Mouse (Mus musculus): ENCODE measurements at regions not wholly inside any gene's neighbourhood (a gene's known extent, or its start where the extent isn't known, plus 50 kb on each side); places are given as distances from the start of the nearest gene placed in this dataset.

- H3K4me1 ChIP-seq (ENCODE audit: insufficient read depth, low read length): peaks cover 12% of the 10 kb centered on the region
- ATAC-seq (ENCODE audit: low FRiP score, low TSS enrichment): no peak
- no peaks in the 10 kb centered on the region for H3K36me3 ChIP-seq (ENCODE audit: insufficient read depth, low read length)
- 90% methylated on average over 6 of the region's 6 CpGs for WGBS
- no peak overlapping the region for H3K27ac ChIP-seq (ENCODE audit: low read length)
- no peak overlapping the region for H3K4me3 ChIP-seq (ENCODE audit: low read length)
- H3K9ac ChIP-seq (replicated peaks; ENCODE audit: low read length): no peak overlapping the region
- H3K27me3 ChIP-seq (ENCODE audit: insufficient read depth, low read length): no peaks in the 10 kb centered on the region
- no peaks in the 10 kb centered on the region for H3K9me3 ChIP-seq (ENCODE audit: low read length)
- H3K4me2 ChIP-seq (replicated peaks; ENCODE audit: low read depth, low read length): no peak overlapping the region
These were observed 227.5 kb upstream of the Cxcr4 start for GRCm38 (mm10) chr1:128819611-128820010.

GRCm38 (mm10) chr1:128813379-128813778, 221.3 kb upstream of the Cxcr4 start:
- Histone ChIP-seq H3K36me3 (ENCODE audit: insufficient read depth, low read length) (no peaks in the 10 kb centered on the region), H3K4me1 (ENCODE audit: insufficient read depth, low read length) (no peaks in the 10 kb centered on the region), H3K27ac (ENCODE audit: low read length) (no peak overlapping the region), H3K4me3 (ENCODE audit: low read length) (no peak overlapping the region), H3K4me2 (replicated peaks; ENCODE audit: low read depth, low read length) (no peak overlapping the region), H3K27me3 (ENCODE audit: insufficient read depth, low read length) (no peaks in the 10 kb centered on the region), H3K9me3 (ENCODE audit: low read length) (no peaks in the 10 kb centered on the region), H3K9ac (replicated peaks; ENCODE audit: low read length) (no peak overlapping the region)
- ATAC-seq (ENCODE audit: low FRiP score, low TSS enrichment): no peak
- WGBS: 79% methylated on average over 5 of the region's 5 CpGs

DNA sequence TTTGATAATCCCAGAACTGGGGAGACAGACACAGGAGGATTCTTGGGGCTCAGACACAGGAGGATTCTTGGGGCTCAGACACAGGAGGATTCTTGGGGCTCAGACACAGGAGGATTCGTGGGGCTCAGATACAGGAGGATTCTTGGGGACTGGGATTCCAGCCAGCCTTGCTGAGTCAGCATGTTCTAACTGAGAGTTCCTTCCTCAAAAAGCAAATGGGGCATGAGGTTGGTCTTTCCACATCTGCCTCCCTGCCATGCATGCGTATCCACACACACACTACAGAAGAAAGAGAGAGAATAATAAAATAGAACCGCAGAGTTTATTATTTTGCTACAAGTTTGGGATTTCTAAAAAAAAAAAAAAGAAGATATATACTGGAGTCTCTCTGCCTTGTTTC, 218.8 kb upstream of the Cxcr4 start:
- ATAC-seq (ENCODE audit: low FRiP score, low TSS enrichment): no peak
- Histone ChIP-seq H3K9me3 (ENCODE audit: low read length) (no peaks in the 10 kb centered on the region), H3K27ac (ENCODE audit: low read length) (no peak overlapping the region), H3K4me1 (ENCODE audit: insufficient read depth, low read length) (peaks cover 10% of the 10 kb centered on the region), H3K27me3 (ENCODE audit: insufficient read depth, low read length) (no peaks in the 10 kb centered on the region), H3K4me3 (ENCODE audit: low read length) (no peak overlapping the region), H3K9ac (replicated peaks; ENCODE audit: low read length) (no peak overlapping the region), H3K4me2 (replicated peaks; ENCODE audit: low read depth, low read length) (no peak overlapping the region), H3K36me3 (ENCODE audit: insufficient read depth, low read length) (no peaks in the 10 kb centered on the region)
- WGBS: 79% methylated on average over 3 of the region's 3 CpGs

DNA sequence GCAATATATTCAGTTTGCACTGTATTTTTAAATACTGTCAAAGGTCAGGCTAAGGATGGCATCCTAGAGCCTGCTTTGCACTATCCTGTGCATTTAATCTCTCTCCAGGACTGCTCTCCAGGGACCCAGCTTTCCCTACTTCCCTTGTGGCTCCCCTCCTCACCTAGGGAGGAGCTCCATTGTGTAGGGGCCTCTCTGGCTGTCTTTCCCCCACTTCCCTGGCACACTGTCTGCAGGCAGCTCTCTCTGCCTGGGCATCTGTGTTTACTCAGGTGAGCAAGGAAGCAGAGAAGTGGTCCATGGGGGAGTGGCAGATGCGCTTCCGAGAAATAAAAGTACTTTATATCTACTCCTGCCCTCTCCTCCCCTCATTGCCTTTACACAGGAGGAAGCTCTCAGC, 218.0 kb upstream of the Cxcr4 start:
- H3K4me2 ChIP-seq (replicated peaks; ENCODE audit: low read depth, low read length): no peak overlapping the region

DNA sequence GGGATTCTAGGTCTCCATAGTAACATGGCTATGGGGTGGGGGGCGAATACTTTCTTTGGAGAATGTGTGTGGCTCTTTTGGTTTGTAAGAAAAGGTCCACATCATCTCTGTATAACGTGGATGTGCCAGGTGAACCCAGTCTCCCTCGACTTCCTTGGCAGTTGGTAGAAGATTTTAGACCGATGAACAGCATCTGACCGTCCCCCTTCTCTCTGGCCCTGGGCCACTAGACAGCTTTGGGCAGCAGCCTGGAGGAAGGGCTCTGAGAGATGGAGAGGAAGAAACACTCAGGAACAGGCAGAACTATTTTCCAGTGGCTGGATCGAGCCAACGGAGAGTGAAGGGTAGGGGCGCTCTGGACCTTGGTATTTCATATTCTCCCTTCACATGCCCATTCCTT, 217.5 kb upstream of the Cxcr4 start:
- Histone ChIP-seq H3K9me3 (ENCODE audit: low read length) (no peaks in the 10 kb centered on the region), H3K4me3 (ENCODE audit: low read length) (no peak overlapping the region), H3K9ac (replicated peaks; ENCODE audit: low read length) (no peak overlapping the region), H3K27me3 (ENCODE audit: insufficient read depth, low read length) (no peaks in the 10 kb centered on the region), H3K27ac (ENCODE audit: low read length) (no peak overlapping the region), H3K4me1 (ENCODE audit: insufficient read depth, low read length) (peaks cover 17% of the 10 kb centered on the region), H3K36me3 (ENCODE audit: insufficient read depth, low read length) (no peaks in the 10 kb centered on the region), H3K4me2 (replicated peaks; ENCODE audit: low read depth, low read length) (no peak overlapping the region)
- WGBS: 87% methylated on average over 8 of the region's 8 CpGs
- ATAC-seq (ENCODE audit: low FRiP score, low TSS enrichment): no peak

More for the DNA sequence above, 218.0 kb upstream of the Cxcr4 start:
- Histone ChIP-seq H3K9me3 (ENCODE audit: low read length) (no peaks in the 10 kb centered on the region), H3K27me3 (ENCODE audit: insufficient read depth, low read length) (no peaks in the 10 kb centered on the region), H3K36me3 (ENCODE audit: insufficient read depth, low read length) (no peaks in the 10 kb centered on the region), H3K4me3 (ENCODE audit: low read length) (no peak overlapping the region), H3K4me1 (ENCODE audit: insufficient read depth, low read length) (peaks cover 15% of the 10 kb centered on the region), H3K9ac (replicated peaks; ENCODE audit: low read length) (no peak overlapping the region), H3K27ac (ENCODE audit: low read length) (no peak overlapping the region)
- 37% methylated on average over 2 of the region's 2 CpGs for WGBS
- peak; percentile 42; the same call in 1 of the 2 replicates for ATAC-seq (ENCODE audit: low FRiP score, low TSS enrichment)

GRCm38 (mm10) chr1:128808599-128808998, 216.5 kb upstream of the Cxcr4 start:
- H3K4me2 ChIP-seq (replicated peaks; ENCODE audit: low read depth, low read length): no peak overlapping the region
- no peak for ATAC-seq (ENCODE audit: low FRiP score, low TSS enrichment)
- H3K27ac ChIP-seq (ENCODE audit: low read length): no peak overlapping the region
- H3K36me3 ChIP-seq (ENCODE audit: insufficient read depth, low read length): no peaks in the 10 kb centered on the region
- no peaks in the 10 kb centered on the region for H3K9me3 ChIP-seq (ENCODE audit: low read length)
- H3K9ac ChIP-seq (replicated peaks; ENCODE audit: low read length): no peak overlapping the region
- H3K4me3 ChIP-seq (ENCODE audit: low read length): no peak overlapping the region
- no peaks in the 10 kb centered on the region for H3K27me3 ChIP-seq (ENCODE audit: insufficient read depth, low read length)
- WGBS: 61% methylated on average over 5 of the region's 5 CpGs
- peaks cover 17% of the 10 kb centered on the region for H3K4me1 ChIP-seq (ENCODE audit: insufficient read depth, low read length)

DNA sequence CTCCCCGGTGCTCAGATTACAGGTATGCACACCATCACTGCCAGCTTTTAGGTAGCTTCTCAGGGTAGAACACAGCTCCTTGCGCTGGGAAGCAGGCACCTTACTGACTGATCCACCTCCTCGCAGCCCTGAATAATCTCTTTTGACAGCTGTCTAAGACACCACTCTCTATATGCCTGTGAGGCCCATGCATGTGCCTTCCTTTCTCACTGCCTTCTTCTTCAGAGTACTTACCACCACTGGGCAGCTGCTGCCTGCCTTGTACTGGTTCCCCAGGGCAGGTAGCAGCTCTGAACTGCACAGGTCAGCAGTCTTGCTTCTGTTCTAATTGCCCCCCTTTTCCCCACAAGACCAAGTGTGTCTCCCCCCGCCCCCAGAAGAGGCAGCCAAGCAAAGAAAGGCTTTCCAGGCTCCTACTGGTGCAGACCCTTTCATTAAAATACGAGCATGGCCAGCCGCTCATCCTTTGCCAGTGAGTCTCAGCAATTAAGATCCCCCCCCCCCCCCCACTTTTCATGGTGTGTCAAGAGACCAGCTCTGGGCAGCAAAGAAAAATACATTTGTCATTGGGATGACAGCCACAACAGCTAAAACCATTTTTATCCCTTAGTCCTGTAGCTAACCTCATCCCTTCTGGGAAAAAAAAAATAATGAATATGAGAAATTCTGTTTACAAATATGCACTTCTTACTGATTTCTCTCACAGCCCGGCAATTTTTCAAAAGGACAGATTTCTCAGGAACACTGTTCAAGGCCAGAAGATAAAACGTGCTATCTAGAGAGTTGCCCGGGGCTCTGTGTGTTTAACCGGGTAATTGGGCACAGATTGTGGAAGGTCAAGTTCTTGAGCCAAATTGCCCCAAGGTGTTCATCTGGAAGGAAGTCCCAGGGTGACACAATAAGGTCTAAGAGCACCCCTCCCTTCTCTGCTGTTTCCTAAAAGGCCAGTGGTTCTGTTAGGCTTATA, 213.9 kb upstream of the Cxcr4 start:
- Histone ChIP-seq H3K9me3 (ENCODE audit: low read length) (no peaks in the 10 kb centered on the region), H3K4me3 (ENCODE audit: low read length) (no peak overlapping the region), H3K36me3 (ENCODE audit: insufficient read depth, low read length) (no peaks in the 10 kb centered on the region), H3K4me2 (replicated peaks; ENCODE audit: low read depth, low read length) (no peak overlapping the region), H3K27ac (ENCODE audit: low read length) (no peak overlapping the region), H3K4me1 (ENCODE audit: insufficient read depth, low read length) (peaks cover 17% of the 10 kb centered on the region), H3K9ac (replicated peaks; ENCODE audit: low read length) (no peak overlapping the region), H3K27me3 (ENCODE audit: insufficient read depth, low read length) (0 out of 2 replicates have a peak, but pooled peaks cover 5% of the 10 kb centered on the region)
- ATAC-seq (ENCODE audit: low FRiP score, low TSS enrichment): no peak
- 30% methylated on average over 10 of the region's 10 CpGs for WGBS

GRCm38 (mm10) chr1:128803433-128804060, 211.5 kb upstream of the Cxcr4 start:
- H3K9me3 ChIP-seq (ENCODE audit: low read length): no peaks in the 10 kb centered on the region
- no peak overlapping the region for H3K4me3 ChIP-seq (ENCODE audit: low read length)
- no peaks in the 10 kb centered on the region for H3K36me3 ChIP-seq (ENCODE audit: insufficient read depth, low read length)
- no peak overlapping the region; the same call in 1 of the 2 replicates for H3K9ac ChIP-seq (replicated peaks; ENCODE audit: low read length)
- no peak overlapping the region for H3K4me2 ChIP-seq (replicated peaks; ENCODE audit: low read depth, low read length)
- H3K27ac ChIP-seq (ENCODE audit: low read length): peak overlapping the region; percentile 40
- peaks cover 17% of the 10 kb centered on the region for H3K4me1 ChIP-seq (ENCODE audit: insufficient read depth, low read length)
- WGBS: 38% methylated on average over 9 of the region's 9 CpGs
- 0 out of 2 replicates have a peak, but pooled peaks cover 5% of the 10 kb centered on the region for H3K27me3 ChIP-seq (ENCODE audit: insufficient read depth, low read length)
- peak; percentile 85 for ATAC-seq (ENCODE audit: low FRiP score, low TSS enrichment)

DNA sequence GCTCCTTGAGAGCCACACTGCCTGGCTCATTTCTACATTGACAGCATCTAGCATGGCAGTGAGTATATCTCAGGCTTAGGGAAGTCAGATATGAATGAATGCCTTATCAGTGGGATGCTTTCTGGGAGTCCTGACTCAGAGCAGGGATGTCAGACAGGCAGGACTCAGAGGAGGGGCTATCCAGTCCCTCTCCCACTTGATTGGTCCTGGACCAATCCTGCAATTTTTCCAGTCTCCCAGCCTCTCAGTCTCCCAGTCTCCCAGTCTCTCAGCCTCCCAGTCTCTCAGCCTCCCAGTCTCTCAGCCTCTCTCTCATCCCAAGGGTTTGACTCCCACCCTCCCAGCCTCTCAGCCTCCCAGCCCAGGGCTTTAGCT, 211.0 kb upstream of the Cxcr4 start:
- no peaks in the 10 kb centered on the region for H3K9me3 ChIP-seq (ENCODE audit: low read length)
- H3K27ac ChIP-seq (ENCODE audit: low read length): no peak overlapping the region
- H3K9ac ChIP-seq (replicated peaks; ENCODE audit: low read length): no peak overlapping the region
- H3K4me1 ChIP-seq (ENCODE audit: insufficient read depth, low read length): peaks cover 17% of the 10 kb centered on the region
- no peak overlapping the region for H3K4me3 ChIP-seq (ENCODE audit: low read length)
- H3K27me3 ChIP-seq (ENCODE audit: insufficient read depth, low read length): 0 out of 2 replicates have a peak, but pooled peaks cover 5% of the 10 kb centered on the region
- H3K4me2 ChIP-seq (replicated peaks; ENCODE audit: low read depth, low read length): no peak overlapping the region
- no peaks in the 10 kb centered on the region for H3K36me3 ChIP-seq (ENCODE audit: insufficient read depth, low read length)
- no peak; the same call in none of the 2 replicates for ATAC-seq (ENCODE audit: low FRiP score, low TSS enrichment)

- H3K4me3 ChIP-seq (ENCODE audit: low read length): no peak overlapping the region
- 0 out of 2 replicates have a peak, but pooled peaks cover 5% of the 10 kb centered on the region for H3K27me3 ChIP-seq (ENCODE audit: insufficient read depth, low read length)
- H3K27ac ChIP-seq (ENCODE audit: low read length): no peak overlapping the region
- 65% methylated on average over 4 of the region's 4 CpGs for WGBS
- H3K9me3 ChIP-seq (ENCODE audit: low read length): 0 out of 2 replicates have a peak, but pooled peaks cover 4% of the 10 kb centered on the region
- no peak for ATAC-seq (ENCODE audit: low FRiP score, low TSS enrichment)
- no peaks in the 10 kb centered on the region for H3K4me1 ChIP-seq (ENCODE audit: insufficient read depth, low read length)
- no peaks in the 10 kb centered on the region for H3K36me3 ChIP-seq (ENCODE audit: insufficient read depth, low read length)
- no peak overlapping the region for H3K4me2 ChIP-seq (replicated peaks; ENCODE audit: low read depth, low read length)
- no peak overlapping the region for H3K9ac ChIP-seq (replicated peaks; ENCODE audit: low read length)
These were observed 206.6 kb upstream of the Cxcr4 start for GRCm38 (mm10) chr1:128798721-128799120.
